Mouse (Mus musculus) forebrain, embryonic 16.5 days (tissue): ENCODE results near the gene 4930568D16Rik. TPM values are rescaled to one million over a fixed set of nuclear protein-coding genes. Genes with fewer than 3 reads are reported as not detected.

Source experiments
- ATAC-seq: fragments of 200-750 bp; cut with Nextera tagmentation; 2 replicates; pipeline ENCODE4 v1.8.0; 2017; ENCODE audit warnings: mild to moderate bottlenecking, moderate library complexity
- H3K27ac ChIP-seq: fragments of 300-500 bp; sonication (generic); 2 replicates; pipeline ENCODE4 v1.5.1; 2014; ENCODE audit warnings: low read length, control low read depth
- H3K27me3 ChIP-seq: fragments of 300-500 bp; sonication (generic); replicated peaks from 2 replicates; pipeline ENCODE4 v1.6.1; 2014; ENCODE audit warnings: low read length; ENCODE audit not compliant: control insufficient read depth, insufficient read depth
- H3K36me3 ChIP-seq: fragments of 300-500 bp; sonication (generic); 2 replicates; pipeline ENCODE4 v1.6.1; 2014; ENCODE audit not compliant: control insufficient read depth, insufficient read depth
- H3K4me1 ChIP-seq: fragments of 300-500 bp; sonication (generic); replicated peaks from 2 replicates; pipeline ENCODE4 v1.6.1; 2014; ENCODE audit warnings: low read length; ENCODE audit not compliant: control insufficient read depth, insufficient read depth
- H3K4me2 ChIP-seq: fragments of 300-500 bp; sonication (generic); 2 replicates; pipeline ENCODE4 v1.6.1; 2014; ENCODE audit warnings: mild to moderate bottlenecking, low read length, control low read depth
- H3K4me3 ChIP-seq: fragments of 300-500 bp; sonication (generic); replicated peaks from 2 replicates; pipeline ENCODE4 v1.5.1; 2014; ENCODE audit warnings: mild to moderate bottlenecking, low read length, control low read depth
- H3K9ac ChIP-seq: fragments of 300-500 bp; sonication (generic); replicated peaks from 2 replicates; pipeline ENCODE4 v1.6.1; 2014; ENCODE audit warnings: low read depth, low read length, control low read depth
- H3K9me3 ChIP-seq: fragments of 300-500 bp; sonication (generic); 2 replicates; pipeline ENCODE4 v1.6.1; 2016; ENCODE audit warnings: low read length; ENCODE audit not compliant: control insufficient read depth
- WGBS: fragments of 180-500 bp; shearing (Covaris S2); extraction: QIAGEN DNeasy Blood & Tissue Kit; methylation state at CpG from one replicate; pipeline ENCODE4 v1.1.7; 2014; 5-methylcytosine and 5-hydroxymethylcytosine counted together
- polyA plus RNA-seq: library from polyadenylated mRNA; unstranded; fragments of >200 nt; fragmentation: Nextera tagmentation; extraction: Ambion mirVana; gene quantifications from 2 replicates; pipeline ENCODE4 v1.2.1, GENCODE M21; 2015

Gene 4930568D16Rik
- polyA plus RNA-seq, 1 experiment from 2014 or later = not detected

DNA sequence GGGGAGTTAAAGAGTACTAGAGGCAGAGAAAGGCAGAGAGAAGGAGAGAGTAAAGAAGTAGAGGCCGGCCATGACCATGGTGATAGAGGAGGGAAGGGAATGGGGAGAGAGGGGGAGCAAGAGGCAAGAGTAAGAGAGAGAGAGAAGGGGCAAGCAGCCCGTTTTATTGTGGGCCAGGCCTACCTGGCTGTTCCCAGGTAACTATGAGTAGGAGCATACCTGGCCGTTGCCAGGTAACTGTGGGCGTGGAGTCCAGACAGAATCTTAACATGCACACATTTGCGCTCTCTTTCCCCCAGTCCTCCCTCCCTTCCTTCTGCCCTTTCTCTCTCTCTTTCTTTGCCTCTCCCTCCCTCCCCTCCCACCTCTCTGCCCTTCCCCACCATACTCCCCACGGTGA is 39.7 kb upstream of the 4930568D16Rik start:
- 80% methylated on average over 6 of the region's 6 CpGs for WGBS
- no peak for ATAC-seq
- Histone ChIP-seq H3K9ac (no peak overlapping the region), H3K36me3 (no peaks in the 10 kb centered on the region), H3K27me3 (no peaks in the 10 kb centered on the region), H3K4me2 (no peak overlapping the region), H3K4me3 (no peak overlapping the region), H3K4me1 (no peaks in the 10 kb centered on the region), H3K27ac (no peak overlapping the region), H3K9me3 (no peaks in the 10 kb centered on the region)

DNA sequence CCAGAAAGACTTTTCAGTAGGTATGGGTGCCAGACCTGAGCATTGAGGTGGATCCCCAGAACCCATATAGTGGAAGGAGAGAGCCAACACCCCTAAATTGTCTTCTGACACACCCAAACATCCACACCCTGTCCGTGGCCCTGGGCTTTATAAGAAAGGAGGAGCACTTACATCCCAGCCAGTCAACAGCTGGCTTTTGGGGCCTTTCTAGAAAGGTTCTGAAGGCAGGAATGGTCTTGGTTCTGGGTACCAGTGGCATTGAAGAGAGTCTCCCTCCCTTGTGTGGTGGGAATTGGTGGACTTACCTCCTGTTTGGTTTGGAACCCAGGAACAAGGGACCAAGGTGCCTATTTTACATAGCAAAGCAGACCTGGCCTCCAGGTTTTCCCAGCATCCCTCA is 39.1 kb upstream of the 4930568D16Rik start:
- no peak overlapping the region for H3K27ac ChIP-seq
- WGBS = 58% methylated on average over 1 of the region's 1 CpGs
- H3K27me3 ChIP-seq = no peaks in the 10 kb centered on the region
- no peak overlapping the region for H3K9ac ChIP-seq
- no peaks in the 10 kb centered on the region for H3K9me3 ChIP-seq
- no peak overlapping the region for H3K4me2 ChIP-seq
- no peaks in the 10 kb centered on the region for H3K36me3 ChIP-seq
- H3K4me3 ChIP-seq = no peak overlapping the region
- no peak for ATAC-seq
- no peaks in the 10 kb centered on the region for H3K4me1 ChIP-seq

DNA sequence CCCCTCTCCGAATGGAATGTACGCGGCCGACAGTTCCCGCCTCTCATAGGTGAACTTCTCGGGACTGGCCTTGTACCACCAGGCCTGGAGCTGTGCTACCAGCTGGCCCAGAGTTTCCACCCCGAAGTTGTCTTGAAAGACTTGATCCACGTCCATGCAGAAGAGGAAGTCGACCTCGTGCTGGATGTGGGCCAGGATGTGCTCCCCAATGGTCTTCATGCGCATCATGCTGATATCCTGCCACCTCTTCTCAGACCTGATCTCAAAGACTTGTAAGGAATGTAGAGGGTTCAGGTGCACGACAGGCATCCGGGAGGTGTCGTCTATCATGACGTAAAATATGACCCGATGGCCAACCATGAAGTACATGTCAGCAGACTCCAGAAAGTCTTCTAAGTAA is 34.9 kb upstream of the 4930568D16Rik start:
- Histone ChIP-seq H3K9me3 (no peaks in the 10 kb centered on the region), H3K36me3 (no peaks in the 10 kb centered on the region), H3K4me1 (no peaks in the 10 kb centered on the region), H3K27ac (no peak overlapping the region), H3K27me3 (no peaks in the 10 kb centered on the region), H3K9ac (no peak overlapping the region), H3K4me3 (no peak overlapping the region), H3K4me2 (no peak overlapping the region)
- 91% methylated on average over 16 of the region's 16 CpGs for WGBS
- ATAC-seq = no peak

DNA sequence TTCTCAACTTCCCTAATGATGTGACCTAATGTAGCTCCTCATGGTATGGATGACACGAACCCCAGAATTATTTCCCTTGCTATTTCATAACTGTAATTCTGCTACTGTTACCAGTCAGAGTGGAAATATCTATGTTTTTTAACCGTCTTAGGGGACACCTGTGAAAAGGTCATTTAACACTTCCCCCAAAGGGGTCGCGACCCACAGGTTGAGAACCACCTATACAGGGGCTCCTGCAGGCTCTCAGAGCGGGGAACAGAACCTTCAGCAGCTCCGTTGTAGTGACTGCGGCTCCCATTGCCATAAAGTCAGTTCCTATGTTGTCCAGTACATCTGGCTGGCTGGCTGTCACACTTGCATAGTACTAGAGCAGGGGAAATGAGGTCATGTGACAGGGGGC is 33.2 kb upstream of the 4930568D16Rik start:
- Histone ChIP-seq H3K4me2 (no peak overlapping the region), H3K4me1 (no peaks in the 10 kb centered on the region), H3K9me3 (no peaks in the 10 kb centered on the region), H3K36me3 (no peaks in the 10 kb centered on the region), H3K27ac (no peak overlapping the region), H3K9ac (no peak overlapping the region), H3K4me3 (no peak overlapping the region), H3K27me3 (no peaks in the 10 kb centered on the region)
- ATAC-seq = no peak
- WGBS = 87% methylated on average over 7 of the region's 7 CpGs

DNA sequence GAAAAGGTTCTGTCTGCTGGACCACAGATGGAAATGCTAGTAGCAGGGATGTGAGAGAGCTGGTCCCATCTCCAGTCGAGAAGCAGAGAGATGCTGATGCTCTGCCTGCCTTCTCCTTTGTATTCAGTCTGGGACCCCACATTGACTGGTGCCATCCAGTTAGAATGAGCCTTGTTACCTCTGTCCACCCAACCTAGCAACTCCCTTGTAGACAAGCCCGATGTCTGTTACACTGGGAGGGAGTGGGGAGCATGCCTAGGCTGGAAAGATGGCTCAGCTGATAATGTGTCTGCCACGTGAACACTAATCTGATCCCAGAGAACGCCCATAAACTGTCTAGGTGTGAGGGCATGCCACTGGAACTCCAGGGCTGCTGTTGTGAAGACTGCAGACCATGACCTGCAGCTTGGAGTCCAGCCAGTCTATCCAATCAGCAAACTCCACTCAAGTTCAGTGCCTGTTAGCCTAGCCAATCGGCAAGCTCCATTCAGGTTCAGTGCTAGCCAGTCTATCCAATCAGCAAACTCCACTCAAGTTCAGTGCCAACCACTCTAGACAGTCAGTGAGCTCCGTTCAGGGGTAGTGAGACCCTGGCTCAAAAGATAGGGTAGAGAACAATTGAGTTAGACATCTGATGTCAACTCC is 30.8 kb upstream of the 4930568D16Rik start:
- Histone ChIP-seq H3K4me2 (no peak overlapping the region), H3K9ac (no peak overlapping the region), H3K27ac (no peak overlapping the region), H3K4me1 (no peaks in the 10 kb centered on the region), H3K9me3 (no peaks in the 10 kb centered on the region), H3K4me3 (no peak overlapping the region), H3K36me3 (no peaks in the 10 kb centered on the region), H3K27me3 (no peaks in the 10 kb centered on the region)
- no peak for ATAC-seq
- 76% methylated on average over 6 of the region's 6 CpGs for WGBS

DNA sequence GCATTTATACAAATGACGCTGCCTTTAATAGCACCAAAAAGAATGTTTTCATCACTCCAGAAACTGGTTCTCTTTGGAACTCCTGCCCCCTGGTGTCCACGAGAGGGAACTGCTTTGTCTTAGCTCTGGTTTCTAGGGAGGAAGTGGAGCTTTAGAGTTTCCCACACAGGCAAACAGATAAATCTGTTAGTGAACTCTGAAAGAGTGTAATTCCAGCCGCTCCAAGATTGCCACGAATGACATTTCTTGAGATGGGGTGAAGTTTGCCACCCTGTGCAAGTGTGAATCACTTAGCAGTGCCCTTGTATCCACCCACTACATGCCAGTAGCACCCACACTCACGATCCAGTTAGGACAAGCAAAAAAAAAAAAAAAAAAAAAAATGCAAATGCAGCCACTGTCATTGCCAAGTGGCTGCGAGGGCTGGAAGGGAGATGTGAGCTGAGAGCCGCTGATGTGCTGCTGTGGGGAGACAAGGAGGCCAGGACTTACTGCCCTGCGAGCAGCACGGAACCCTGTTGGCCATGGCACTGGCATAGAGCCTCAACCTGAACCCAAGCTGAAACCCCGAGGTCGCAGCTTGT is 30.2 kb upstream of the 4930568D16Rik start:
- 45% methylated on average over 11 of the region's 11 CpGs for WGBS
- peak; percentile 54 for ATAC-seq
- H3K4me2 ChIP-seq = no peak overlapping the region
- H3K4me1 ChIP-seq = no peaks in the 10 kb centered on the region
- H3K9ac ChIP-seq = no peak overlapping the region
- H3K36me3 ChIP-seq = no peaks in the 10 kb centered on the region
- H3K9me3 ChIP-seq = no peaks in the 10 kb centered on the region
- no peak overlapping the region for H3K27ac ChIP-seq
- H3K27me3 ChIP-seq = no peaks in the 10 kb centered on the region
- no peak overlapping the region for H3K4me3 ChIP-seq

DNA sequence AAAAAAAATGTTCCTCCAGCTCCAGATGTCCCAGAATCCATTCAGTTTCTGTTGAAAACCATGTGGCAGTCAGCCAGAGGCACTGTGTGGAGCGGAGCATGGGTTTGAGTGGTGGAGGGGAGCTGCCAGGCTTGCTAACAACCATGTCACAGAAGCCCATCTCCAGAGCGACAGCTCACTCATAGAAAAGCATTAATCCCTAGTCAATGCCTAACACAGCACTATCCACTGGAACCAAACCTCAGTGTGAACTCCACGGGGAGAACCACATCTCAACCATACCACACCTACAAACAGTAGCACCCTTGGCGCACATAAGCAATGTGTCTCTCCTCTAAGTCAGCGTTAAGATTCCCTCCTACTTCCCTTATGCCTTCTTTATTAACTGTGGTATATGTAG is 29.6 kb upstream of the 4930568D16Rik start, which contains the start of gene 4930402F06Rik:
Gene 4930402F06Rik (minus strand): TSS at position 80 of the 400 bp plus-strand sequence.
- Histone ChIP-seq H3K4me2 (no peak within 1 kb of the TSS), H3K4me3 (no peak within 1 kb of the TSS), H3K27ac (no peak within 1 kb of the TSS), H3K9me3 (no peaks in the 10 kb centered on the region), H3K9ac (no peak within 1 kb of the TSS), H3K36me3 (no peaks in the 10 kb centered on the region), H3K27me3 (no peaks in the 10 kb centered on the region), H3K4me1 (no peaks in the 10 kb centered on the region)
- WGBS = 58% methylated on average over 5 of the region's 5 CpGs
- no peak; the same call in 1 of the 2 replicates for ATAC-seq

DNA sequence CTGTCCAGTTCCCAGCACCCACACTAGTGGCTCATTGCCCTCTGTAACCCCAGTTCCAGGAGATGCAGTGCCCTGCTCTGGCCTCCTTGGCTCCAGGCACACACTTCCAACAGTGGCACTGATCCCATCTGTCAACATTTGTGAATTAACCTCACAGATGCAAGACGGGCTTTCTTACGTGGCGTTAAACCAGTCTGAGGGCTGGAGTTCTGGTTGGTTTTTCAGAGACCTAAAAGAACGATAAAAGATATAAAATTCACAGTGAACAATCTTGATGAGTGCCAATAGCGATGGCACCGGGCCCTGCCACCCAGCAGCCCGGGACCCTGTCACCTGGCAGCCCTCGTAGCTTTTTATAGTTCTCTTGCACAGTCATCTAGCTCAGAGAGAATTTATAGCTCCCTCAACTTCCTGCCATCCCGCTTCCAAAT is 17.9 kb upstream of the 4930568D16Rik start:
- Histone ChIP-seq H3K4me3 (no peak overlapping the region), H3K4me2 (no peak overlapping the region), H3K9ac (no peak overlapping the region), H3K4me1 (no peaks in the 10 kb centered on the region), H3K27me3 (no peaks in the 10 kb centered on the region), H3K27ac (no peak overlapping the region), H3K9me3 (no peaks in the 10 kb centered on the region), H3K36me3 (no peaks in the 10 kb centered on the region)
- WGBS = 66% methylated on average over 9 of the region's 9 CpGs
- no peak for ATAC-seq

DNA sequence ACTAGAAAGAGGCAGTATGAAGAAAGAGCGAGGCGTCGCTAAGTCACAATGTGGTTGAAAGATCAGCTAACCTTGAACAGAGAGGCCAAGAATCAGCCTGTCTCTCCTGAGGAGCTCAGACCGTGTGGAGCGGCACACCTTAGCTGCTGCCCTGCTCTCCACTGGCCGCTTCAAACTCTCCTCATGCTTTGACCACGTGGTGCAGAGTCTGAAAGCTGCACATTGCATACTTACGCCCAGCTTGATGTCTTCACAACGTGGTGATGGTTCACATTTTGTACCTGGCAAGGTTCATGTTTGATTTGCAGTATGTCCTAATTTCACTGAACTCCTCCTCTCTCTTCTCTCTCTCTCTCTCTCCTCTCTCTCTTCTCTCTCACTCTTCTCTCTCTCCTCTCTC is 11.8 kb upstream of the 4930568D16Rik start:
- no peak overlapping the region for H3K27ac ChIP-seq
- no peak for ATAC-seq
- H3K9me3 ChIP-seq = no peaks in the 10 kb centered on the region
- H3K9ac ChIP-seq = no peak overlapping the region
- H3K4me2 ChIP-seq = no peak overlapping the region
- H3K36me3 ChIP-seq = no peaks in the 10 kb centered on the region
- no peak overlapping the region for H3K4me3 ChIP-seq
- no peaks in the 10 kb centered on the region for H3K27me3 ChIP-seq
- 70% methylated on average over 9 of the region's 9 CpGs for WGBS
- H3K4me1 ChIP-seq = no peaks in the 10 kb centered on the region
